Mouse (Mus musculus) heart, adult 9 months (tissue): ENCODE measurements at regions not wholly inside any gene's neighbourhood (a gene's known extent, or its start where the extent isn't known, plus 50 kb on each side); places are given as distances from the start of the nearest gene placed in this dataset.

ENCODE experiments used
- DNase-seq, 2 experiments: peaks; one replicate each; pipeline ENCODE4 v3.0.0; 2022; ENCODE audit warnings: low spot score in 2 of 2

DNA sequence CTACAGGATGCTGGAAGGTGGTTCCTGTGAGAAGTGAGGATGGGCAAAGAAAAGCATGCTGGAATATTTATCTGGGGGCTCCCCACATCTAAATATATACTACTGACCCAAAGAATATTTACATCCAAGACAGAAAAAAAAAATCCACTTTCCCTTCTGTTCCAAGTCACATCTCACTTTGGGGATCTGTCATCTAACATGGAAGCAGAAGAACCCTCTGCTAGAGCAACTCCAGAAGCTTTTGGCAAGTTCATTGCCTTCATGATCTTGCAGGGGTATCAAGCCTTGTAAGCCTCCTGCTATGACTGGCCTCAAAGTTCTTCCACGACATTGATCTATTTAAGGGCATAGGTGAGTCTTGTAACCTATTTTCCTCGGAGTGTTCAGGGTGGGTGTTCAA lies 64.9 kb upstream of the Spdye4c start:
- DNase-seq = no peak

DNA sequence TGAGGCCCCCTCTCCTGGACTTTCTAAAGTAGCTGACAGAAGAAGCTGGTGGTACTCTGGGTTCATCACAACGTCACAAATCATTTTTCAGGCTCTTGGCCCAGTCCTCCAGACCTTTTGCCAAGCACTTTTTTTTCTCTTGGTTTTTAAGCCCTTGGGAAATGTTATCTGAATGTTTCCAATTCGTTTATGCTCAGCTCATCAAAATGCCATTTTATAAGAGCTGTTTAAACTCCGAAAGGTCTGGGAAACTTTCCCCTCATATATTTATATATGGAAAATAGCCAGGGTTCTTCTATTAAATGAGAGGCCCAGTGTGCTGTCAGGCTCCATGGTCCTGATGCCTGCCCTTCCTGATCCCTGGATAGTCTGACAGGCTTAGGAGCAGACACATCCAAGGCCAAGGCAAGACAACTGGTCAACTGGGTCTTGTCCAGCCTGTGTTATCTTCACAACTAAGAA lies 64.1 kb upstream of the Spdye4c start:
- no peak for DNase-seq

DNA sequence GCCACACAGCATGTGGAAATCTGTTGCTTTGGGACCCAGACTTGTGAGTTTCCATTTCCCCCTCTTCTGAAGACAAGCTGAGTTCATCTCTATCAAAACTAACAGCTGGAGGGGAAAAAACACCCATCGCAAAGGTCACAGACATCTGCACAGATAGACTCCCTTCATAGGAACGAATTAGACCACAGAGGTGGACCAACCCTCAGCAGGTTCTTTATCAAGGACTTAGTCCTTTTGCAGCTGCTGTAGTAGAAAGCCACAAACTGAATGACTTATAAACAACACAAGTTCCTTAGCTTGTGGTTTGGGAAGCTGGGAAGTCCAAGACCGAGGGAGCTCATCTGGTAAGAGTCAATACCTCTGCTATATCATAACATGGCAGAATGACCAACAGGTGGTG lies 54.7 kb upstream of the Spdye4c start:
- no peak for DNase-seq

DNA sequence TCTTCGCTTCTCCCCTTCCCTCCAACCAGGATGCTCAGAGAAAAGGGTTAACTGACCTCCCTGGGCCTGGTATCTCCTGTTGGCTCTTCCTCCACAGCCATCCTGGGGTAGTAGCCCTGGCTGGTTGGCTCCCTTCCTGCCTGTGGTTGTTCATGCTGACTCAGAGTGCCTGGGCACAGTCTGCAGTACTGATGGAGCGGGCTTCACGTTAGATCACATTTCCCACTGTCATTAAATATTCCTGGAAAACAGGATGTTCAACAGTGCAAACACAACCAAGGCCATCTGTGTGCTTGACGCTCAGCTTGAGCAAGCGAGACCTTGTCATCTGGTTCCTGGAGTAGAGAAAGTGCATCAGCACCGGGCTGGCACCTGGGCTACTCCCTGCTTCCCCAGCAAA lies 53.6 kb upstream of the Spdye4c start:
- DNase-seq = no peak

DNA sequence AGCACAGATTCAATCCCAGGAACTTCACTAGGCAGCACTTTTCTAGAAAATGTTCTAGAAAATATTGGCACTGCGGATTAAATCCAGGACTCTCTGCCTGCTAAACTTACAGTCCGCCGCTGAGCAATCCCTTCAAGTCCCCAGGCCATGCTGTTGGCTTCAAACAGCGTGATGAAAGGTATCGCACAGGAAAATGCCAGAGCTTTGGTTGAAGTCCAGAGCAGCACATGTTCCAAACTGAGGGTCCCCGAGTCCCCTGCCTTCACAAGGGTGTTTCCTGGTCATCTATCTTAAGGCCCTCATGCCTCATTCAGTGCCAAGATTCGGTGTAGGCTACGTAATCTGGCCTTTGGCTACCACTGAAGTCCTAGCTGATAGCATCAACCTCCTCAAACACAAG lies 52.3 kb upstream of the Spdye4c start:
- no peak for DNase-seq
